Mouse (Mus musculus) neural tube, embryonic 13.5 days (tissue): ENCODE measurements around the gene Lmbr1l. TPM values are rescaled to one million over a fixed set of nuclear protein-coding genes. Genes with fewer than 3 reads are reported as not detected.

Experiments used
- ATAC-seq: fragments of 200-750 bp; cut with Nextera tagmentation; 2 replicates; pipeline ENCODE4 v1.8.0; 2017; ENCODE audit warnings: low read depth, mild to moderate bottlenecking, moderate TSS enrichment, moderate library complexity
- H3K27ac ChIP-seq: fragments of 300-500 bp; sonication (generic); replicated peaks from 2 replicates; pipeline ENCODE4 v1.5.1; 2015; ENCODE audit warnings: moderate library complexity, mild to moderate bottlenecking, inconsistent platforms
- H3K27me3 ChIP-seq: fragments of 300-500 bp; sonication (generic); 2 replicates; pipeline ENCODE4 v1.6.1; 2015; ENCODE audit warnings: mild to moderate bottlenecking, inconsistent platforms
- H3K36me3 ChIP-seq: fragments of 300-500 bp; sonication (generic); 2 replicates; pipeline ENCODE4 v1.6.1; 2015; ENCODE audit warnings: mild to moderate bottlenecking, inconsistent platforms
- H3K4me1 ChIP-seq: fragments of 300-500 bp; sonication (generic); replicated peaks from 2 replicates; pipeline ENCODE4 v1.6.1; 2015; ENCODE audit warnings: inconsistent platforms
- H3K4me2 ChIP-seq: fragments of 300-500 bp; sonication (generic); 2 replicates; pipeline ENCODE4 v1.6.1; 2015; ENCODE audit warnings: inconsistent platforms, mild to moderate bottlenecking, moderate library complexity
- H3K4me3 ChIP-seq: fragments of 300-500 bp; sonication (generic); 2 replicates; pipeline ENCODE4 v1.5.1; 2015; ENCODE audit warnings: mild to moderate bottlenecking, inconsistent platforms
- H3K9ac ChIP-seq: fragments of 300-500 bp; sonication (generic); 2 replicates; pipeline ENCODE4 v1.6.1; 2015; ENCODE audit warnings: moderate library complexity, mild to moderate bottlenecking, inconsistent platforms
- H3K9me3 ChIP-seq: fragments of 300-500 bp; sonication (generic); 2 replicates; pipeline ENCODE4 v1.6.1; 2016; ENCODE audit warnings: inconsistent platforms
- WGBS: fragments of 180-500 bp; shearing (Covaris S2); methylation state at CpG from one replicate; pipeline ENCODE4 v1.1.7; 2015; 5-methylcytosine and 5-hydroxymethylcytosine counted together
- polyA plus RNA-seq: library from polyadenylated mRNA; unstranded; fragments of >200 nt; fragmentation: Nextera tagmentation; extraction: Ambion mirVana; gene quantifications from 2 replicates; pipeline ENCODE4 v1.2.1, GENCODE M21; 2015

Gene Lmbr1l
- polyA plus RNA-seq, 1 experiment from 2014 or later = 39.0 TPM

DNA sequence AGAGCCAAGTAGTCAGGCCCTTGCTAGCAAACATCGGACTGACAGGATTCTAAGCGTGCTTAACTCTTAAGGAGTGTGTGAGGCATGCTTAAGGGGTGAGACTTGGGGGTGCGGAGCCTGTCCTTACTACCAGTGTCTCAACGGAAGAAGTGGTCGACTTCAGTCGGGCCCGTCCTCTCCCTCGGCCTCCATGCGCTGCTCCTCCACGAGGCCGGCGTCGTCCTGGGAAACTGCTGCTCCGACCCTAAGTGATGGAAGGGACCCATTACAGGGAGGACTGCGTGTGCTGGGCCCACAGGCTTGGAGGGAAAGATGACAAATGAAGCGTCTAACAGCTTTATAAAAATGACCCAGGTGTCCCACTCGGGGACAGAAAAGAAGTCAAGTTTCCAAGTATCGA lies 57.1 kb downstream of the Lmbr1l start:
- 94% methylated on average over 18 of the region's 18 CpGs for WGBS

GRCm38 (mm10) chr15:98859319-98860043 lies 58.5 kb downstream of the Lmbr1l start:
- Histone ChIP-seq H3K9me3 (no peaks in the 10 kb centered on the region), H3K27me3 (no peaks in the 10 kb centered on the region), H3K4me3 (no peak overlapping the region), H3K9ac (no peak overlapping the region), H3K4me2 (no peak overlapping the region), H3K27ac (no peak overlapping the region), H3K36me3 (peaks cover 100% of the 10 kb centered on the region), H3K4me1 (no peaks in the 10 kb centered on the region)
- 83% methylated on average over 9 of the region's 9 CpGs for WGBS
- no peak for ATAC-seq

More for the DNA sequence above, 57.1 kb downstream of the Lmbr1l start:
- Histone ChIP-seq H3K36me3 (peaks cover 100% of the 10 kb centered on the region), H3K9me3 (no peaks in the 10 kb centered on the region), H3K27ac (no peak overlapping the region), H3K4me2 (no peak overlapping the region), H3K4me1 (no peaks in the 10 kb centered on the region), H3K4me3 (no peak overlapping the region), H3K9ac (no peak overlapping the region), H3K27me3 (no peaks in the 10 kb centered on the region)
- no peak for ATAC-seq

DNA sequence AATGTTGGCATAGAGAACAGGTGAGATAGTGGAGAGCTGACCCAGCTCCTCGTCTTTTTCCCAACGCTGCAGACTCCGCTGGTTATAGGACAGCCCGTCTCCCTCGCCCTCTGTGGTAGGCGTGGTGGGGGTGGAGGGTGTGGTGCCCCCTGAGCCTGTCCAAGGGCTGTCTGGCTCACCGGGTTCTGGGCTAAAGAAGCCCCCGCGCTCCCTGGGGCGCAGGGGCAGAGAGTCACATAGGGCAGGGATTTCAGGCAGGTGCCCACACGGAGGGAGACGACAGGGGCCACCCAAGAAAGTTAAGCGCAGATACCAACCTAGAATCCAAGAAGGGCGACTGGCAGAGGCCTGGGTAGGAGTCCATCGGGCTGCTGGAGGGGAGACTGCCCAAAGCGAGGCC lies 63.8 kb downstream of the Lmbr1l start:
- no peak for ATAC-seq
- no peak overlapping the region for H3K27ac ChIP-seq
- H3K27me3 ChIP-seq = no peaks in the 10 kb centered on the region
- WGBS = 93% methylated on average over 16 of the region's 16 CpGs
- H3K9ac ChIP-seq = no peak overlapping the region
- H3K4me2 ChIP-seq = no peak overlapping the region
- no peak overlapping the region for H3K4me3 ChIP-seq
- H3K4me1 ChIP-seq = no peaks in the 10 kb centered on the region
- peaks cover 100% of the 10 kb centered on the region for H3K36me3 ChIP-seq
- H3K9me3 ChIP-seq = no peaks in the 10 kb centered on the region

Other genes starting within 250 kb of the Lmbr1l start
- 6.2 and 7.4 TPM in 2 replicates for gene Rnd1, start 240.8 kb downstream of the Lmbr1l start, polyA plus RNA-seq
- 2.2 and 4.1 TPM in 2 replicates for gene Ccdc65, start 210.0 kb downstream of the Lmbr1l start, polyA plus RNA-seq
- gene Fkbp11, start 190.0 kb downstream of the Lmbr1l start, polyA plus RNA-seq = 8.1 and 10.9 TPM in 2 replicates
- 71.9 and 74.9 TPM in 2 replicates for gene Arf3, start 155.0 kb downstream of the Lmbr1l start, polyA plus RNA-seq
- not detected in 2 replicates for gene Wnt10b, start 140.1 kb downstream of the Lmbr1l start, polyA plus RNA-seq
- gene Wnt1, start 128.4 kb downstream of the Lmbr1l start, polyA plus RNA-seq = 3.6 and 3.9 TPM in 2 replicates
- gene Ddn, start 108.7 kb downstream of the Lmbr1l start, polyA plus RNA-seq = 0.50 TPM in 2 replicates
- gene Prkag1, start 86.7 kb downstream of the Lmbr1l start, polyA plus RNA-seq = 71.8 and 79.4 TPM in 2 replicates
- 9.7 and 10.8 TPM in 2 replicates for gene Kmt2d, start 47.0 kb downstream of the Lmbr1l start, polyA plus RNA-seq
- 27.8 and 33.3 TPM in 2 replicates for gene Rhebl1, start 23.7 kb downstream of the Lmbr1l start, polyA plus RNA-seq
- 3.1 and 4.3 TPM in 2 replicates for gene Dhh, start 19.7 kb downstream of the Lmbr1l start, polyA plus RNA-seq
- 1,062 and 1,121 TPM in 2 replicates for gene Tuba1b, start 16.3 kb upstream of the Lmbr1l start, polyA plus RNA-seq
- not detected in 2 replicates for gene Gm49450, start 35.3 kb upstream of the Lmbr1l start, polyA plus RNA-seq
- 13,124 and 14,228 TPM in 2 replicates for gene Tuba1a, start 35.5 kb upstream of the Lmbr1l start, polyA plus RNA-seq
- 25.6 and 29.7 TPM in 2 replicates for gene Tuba1c, start 111.7 kb upstream of the Lmbr1l start, polyA plus RNA-seq
- 268 and 371 TPM in 2 replicates for gene Prph, start 136.9 kb upstream of the Lmbr1l start, polyA plus RNA-seq
- gene Troap, start 156.3 kb upstream of the Lmbr1l start, polyA plus RNA-seq = 6.3 and 6.9 TPM in 2 replicates
- gene C1ql4, start 169.6 kb upstream of the Lmbr1l start, polyA plus RNA-seq = 2.7 and 3.5 TPM in 2 replicates
- 0.25 and 0.49 TPM in 2 replicates for gene Dnajc22, start 174.9 kb upstream of the Lmbr1l start, polyA plus RNA-seq
- gene Spats2, start 207.7 kb upstream of the Lmbr1l start, polyA plus RNA-seq = 44.4 and 48.9 TPM in 2 replicates